Mouse (Mus musculus): ENCODE measurements around the gene Glis3. TPM values are rescaled to one million over a fixed set of nuclear protein-coding genes. Genes with fewer than 3 reads are reported as not detected.

The Glis3 gene
- total RNA-seq, 2 experiments from 2014 or later: 4.6 to 5.0 TPM

DNA sequence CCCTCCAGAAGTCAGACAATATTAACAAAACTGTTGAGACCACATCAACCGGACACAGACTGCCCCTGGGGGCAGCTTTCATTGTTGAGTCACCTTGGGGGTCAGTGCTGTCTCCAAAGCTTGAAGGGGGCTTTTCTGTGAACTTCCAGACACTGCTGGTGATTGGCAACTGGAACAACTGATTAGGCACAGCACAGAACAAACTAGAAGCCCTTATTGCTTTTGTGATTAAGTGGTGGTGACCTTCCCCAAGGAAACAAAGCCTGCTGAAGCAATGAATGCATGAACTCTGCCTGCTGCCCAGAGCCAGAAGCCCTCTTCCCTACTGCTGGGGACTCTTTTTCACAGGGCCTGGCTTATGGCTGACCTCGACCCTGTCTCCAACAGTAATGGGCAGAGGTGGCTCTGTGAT is 377.0 kb downstream of the Glis3 start:
- intact Hi-C loops (cut with DNase I): no loop called here
- DNase-seq (ENCODE audit: low spot score in 2 of 2): no peak

DNA sequence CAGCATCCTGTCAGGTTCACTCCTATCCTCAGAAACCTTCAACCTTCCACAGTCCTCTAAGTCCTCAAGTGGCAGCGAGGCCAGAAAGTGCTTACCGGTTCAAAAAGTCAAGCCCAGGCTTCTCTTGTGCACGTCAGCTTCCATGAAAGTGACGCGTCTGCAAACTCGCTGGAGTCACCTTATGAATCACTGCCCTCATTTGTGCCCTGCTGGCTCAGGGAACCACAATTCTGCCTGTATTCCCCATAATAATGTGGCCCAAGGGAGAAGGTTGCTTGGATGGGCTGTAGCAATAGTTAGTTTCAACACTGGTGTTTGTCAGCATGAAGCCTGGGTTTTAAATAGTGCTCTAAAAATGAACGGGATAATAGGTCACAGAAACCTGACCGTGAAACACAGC is 379.7 kb downstream of the Glis3 start:
- DNase-seq (ENCODE audit: low spot score in 2 of 2): no peak
- intact Hi-C loops (cut with DNase I): no loop called here

DNA sequence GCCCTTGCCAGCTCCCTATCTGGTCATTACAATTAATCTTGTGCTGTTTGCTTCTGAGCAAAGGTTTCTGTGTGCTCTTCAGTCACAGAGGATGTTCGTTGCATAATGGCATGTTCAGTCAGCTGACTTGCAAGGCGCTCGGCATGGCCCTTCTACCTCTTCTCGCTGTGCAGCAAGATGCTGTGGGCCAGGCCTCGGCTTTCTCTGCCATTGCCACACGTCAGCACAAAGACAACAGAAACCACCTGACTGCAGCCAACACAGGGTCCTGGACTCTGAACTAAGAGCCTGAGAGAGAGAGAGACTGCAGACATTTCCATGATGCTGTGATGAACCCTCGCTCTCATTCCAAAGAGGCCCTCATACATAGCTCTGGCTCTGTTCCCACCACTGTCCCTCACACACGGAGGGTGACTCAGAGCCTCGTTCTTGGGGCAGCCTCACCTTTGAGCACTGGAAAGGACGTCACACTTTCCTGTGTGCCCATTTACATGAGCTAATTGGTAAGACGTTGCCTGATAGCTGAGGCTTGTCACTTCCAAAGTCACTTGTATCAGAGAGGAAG is 380.6 kb downstream of the Glis3 start:
- intact Hi-C loops (cut with DNase I): no loop called here
- no peak for DNase-seq (ENCODE audit: low spot score in 2 of 2)

DNA sequence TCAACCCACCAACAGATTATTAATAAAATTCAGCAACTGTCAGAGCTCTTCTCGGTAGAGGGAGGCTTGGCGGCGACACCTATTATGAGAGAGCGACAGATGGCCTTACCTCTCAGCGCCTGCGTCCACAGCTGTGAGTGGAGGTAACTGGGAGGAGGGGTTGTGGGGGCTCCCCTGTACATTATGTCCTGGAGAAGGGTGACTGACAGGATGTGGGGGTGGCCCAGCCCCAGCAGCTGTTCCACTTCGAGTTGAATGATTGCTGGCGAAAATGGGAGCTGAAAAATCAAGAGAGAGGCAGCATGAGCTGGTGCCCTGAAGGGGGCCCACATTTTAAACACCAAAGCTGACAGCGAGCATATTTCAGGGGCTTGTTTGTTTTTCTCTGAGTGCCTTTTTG is 381.2 kb downstream of the Glis3 start:
- intact Hi-C loops (cut with DNase I): no loop called here
- DNase-seq (ENCODE audit: low spot score in 2 of 2): peak in 1 of 2 experiments; percentile 23

DNA sequence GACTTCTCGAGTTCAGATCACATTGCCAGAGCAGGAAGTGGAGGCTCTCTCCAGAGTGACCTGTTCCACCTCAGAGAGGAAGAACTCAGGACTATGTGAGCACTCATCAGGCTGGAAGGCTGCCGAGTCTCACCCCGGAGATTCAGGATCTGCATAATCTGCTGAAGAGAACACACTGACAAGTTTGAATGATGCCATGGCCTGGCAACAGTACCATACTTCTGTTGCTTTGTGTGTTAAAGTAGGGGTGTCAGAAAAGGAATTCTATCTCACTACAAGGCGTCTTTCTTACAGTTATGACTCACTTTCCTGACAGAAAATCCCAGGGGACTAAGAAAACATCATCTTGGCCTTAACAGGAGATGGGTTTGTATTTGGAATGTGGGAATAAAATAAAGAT is 388.3 kb downstream of the Glis3 start:
- intact Hi-C loops (cut with DNase I): no loop called here
- no peak for DNase-seq (ENCODE audit: low spot score in 2 of 2)

DNA sequence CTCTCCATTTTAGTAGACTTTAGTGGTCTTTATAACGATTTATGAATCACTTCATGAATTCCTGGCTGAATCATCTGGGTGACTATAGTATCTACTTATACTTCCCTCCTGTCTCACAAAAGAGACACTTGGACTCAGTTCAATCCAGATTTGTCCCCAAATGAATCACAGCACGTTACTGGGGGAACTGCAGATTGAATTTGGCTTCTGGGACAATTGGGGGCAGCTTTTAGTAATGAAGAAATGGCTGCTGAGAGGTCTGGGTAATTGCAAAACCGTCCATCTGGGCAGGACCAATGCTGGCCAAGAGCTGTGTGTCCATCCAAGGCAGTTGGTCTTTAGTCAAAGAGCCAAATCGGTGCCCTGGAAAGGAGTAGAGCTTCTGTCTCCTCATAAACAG is 390.4 kb downstream of the Glis3 start:
- DNase-seq (ENCODE audit: low spot score in 2 of 2): peak; percentile 22 to 33
- intact Hi-C loops (cut with DNase I): no loop called here

DNA sequence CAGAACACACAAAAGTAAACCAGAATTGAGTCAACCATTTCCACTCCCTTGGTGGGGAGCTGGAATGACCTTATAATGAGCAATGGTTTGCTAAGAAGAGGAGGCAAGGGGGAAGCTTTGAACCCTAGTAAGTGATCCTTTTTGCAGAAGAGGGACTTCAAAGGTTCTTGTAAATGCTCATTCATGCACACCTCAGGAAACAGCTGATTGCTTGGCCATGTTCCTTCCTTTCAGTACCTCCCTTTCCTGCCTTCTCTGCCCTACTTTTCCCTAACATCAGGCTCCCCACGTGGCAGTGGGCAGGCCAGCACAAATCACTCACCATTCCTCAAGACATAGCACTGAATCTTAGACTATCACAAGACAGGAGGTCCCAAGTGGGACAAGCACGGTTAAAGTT is 392.4 kb downstream of the Glis3 start:
- intact Hi-C loops (cut with DNase I): no loop called here
- DNase-seq (ENCODE audit: low spot score in 2 of 2): no peak

DNA sequence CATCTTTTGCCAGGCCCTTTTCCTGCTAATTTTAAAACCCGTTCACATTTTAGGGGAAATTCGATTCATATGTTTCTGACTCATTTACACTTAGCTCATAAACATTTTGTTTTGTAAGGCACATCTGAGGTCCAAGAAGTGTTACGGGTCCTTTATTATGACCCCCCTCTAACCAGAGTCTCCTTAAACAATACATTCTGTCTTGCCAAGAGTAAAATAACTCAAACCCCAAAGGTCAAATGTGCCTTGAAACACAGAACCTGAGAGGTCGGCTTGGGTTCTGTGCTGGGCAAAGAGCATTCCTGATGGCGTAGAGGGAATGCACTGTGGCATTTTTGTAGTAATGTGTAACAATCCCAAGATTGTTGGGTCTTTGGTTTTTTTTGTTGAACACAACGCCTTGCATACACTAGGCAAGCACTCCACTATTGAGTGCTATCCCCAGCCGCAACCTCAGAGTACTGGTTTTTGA is 395.7 kb downstream of the Glis3 start:
- no peak for DNase-seq (ENCODE audit: low spot score in 2 of 2)
- intact Hi-C loops (cut with DNase I): no loop called here

DNA sequence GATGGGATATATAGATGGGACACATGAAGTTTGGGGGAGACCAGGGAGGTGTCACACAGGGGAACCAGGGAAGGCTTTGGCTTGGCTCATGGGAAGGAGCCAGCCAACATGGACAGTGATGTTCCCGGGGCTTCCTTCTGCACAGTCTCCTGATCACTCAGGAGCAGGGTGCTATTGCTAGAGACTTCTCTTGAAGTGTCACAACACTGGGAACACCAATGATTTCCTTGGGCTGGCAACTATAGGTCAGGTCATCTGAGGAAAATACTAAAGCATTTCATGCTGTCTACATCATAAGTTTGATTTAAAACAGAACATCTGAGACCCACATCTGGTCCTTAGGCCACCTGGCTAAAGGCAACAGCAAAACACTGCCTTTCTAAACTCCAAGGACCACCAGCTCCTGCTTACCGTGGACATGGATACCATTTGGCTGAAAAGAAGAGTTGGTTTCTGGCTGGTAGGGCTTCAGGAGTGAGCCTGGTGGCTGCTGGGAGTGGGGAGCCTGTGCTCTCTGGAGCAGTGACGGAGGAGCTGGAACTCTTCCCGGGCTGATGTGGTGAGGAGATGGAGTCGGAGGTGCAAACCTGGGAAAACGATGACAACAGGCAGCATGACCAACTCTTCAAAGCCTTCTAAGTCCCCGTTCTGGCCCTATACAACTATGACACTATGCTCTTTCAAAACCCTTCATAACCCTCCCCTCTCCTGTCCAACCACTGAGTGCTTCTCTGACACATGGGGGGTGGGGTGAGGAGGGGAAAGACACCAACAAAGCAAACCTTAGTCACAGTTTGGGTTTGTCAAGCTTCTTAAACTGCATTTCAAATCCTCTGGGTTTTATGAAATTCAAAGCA is 396.4 kb downstream of the Glis3 start:
- DNase-seq (ENCODE audit: low spot score in 2 of 2): no peak
- intact Hi-C loops (cut with DNase I): no loop called here

DNA sequence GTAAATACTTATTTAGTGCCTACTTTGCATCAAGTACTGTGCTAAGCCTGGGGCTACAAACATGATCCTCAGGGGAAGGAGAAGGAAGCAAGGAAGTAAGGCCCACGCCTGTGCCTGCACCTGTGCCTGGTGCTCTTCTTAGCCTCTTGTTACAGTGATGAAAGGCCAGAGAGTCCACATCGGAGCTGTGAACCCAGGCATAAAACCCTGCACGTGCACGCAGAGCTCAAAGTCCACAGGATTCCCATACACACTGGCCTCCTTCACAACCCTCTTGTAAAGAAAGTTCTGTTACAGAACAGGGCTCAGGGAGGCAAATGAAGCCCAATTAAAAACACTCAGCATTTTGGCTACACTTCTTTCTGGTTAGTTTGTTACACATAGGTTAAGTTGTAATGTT is 398.5 kb downstream of the Glis3 start:
- intact Hi-C loops (cut with DNase I): no loop called here
- DNase-seq (ENCODE audit: low spot score in 2 of 2): no peak

DNA sequence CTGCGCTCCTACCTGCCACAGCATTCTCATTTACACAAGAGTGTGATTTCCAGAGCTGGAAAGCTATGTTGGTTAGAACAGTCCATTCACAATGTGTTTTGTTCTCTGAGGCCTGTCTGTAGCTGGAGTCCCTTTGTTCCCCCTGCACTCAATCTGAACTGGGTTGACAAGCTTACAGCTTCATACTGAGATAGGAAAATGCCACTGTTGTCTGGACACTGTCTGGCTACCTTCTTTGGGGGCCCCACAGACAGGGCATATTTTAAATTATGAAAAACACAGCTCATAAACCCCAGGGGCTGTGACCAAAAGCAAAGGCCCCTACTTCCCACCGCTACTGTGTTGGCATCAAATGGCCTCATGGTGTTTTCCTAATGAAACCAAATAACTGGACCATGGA is 402.8 kb downstream of the Glis3 start:
- DNase-seq (ENCODE audit: low spot score in 2 of 2): no peak
- intact Hi-C loops (cut with DNase I): no loop called here

DNA sequence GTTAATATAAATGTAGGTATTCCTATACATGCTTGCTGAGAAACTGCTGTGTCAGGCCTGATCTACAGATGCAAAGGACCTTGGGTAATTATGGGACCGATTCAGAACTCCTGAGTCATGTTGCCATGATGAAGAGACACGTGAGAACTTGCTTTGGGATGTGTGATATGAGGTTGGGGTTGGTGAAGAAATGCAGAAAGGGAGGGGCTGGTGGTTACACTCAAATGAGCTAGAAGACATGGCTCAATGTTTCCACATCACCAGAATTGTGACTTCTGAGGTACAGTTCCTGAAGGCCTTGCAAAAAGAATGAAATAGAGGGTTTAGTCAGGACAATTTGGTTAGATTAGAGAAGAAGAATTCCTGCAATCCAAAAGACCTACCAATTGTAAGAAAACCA is 405.4 kb downstream of the Glis3 start:
- DNase-seq (ENCODE audit: low spot score in 2 of 2): no peak
- intact Hi-C loops (cut with DNase I): no loop called here

DNA sequence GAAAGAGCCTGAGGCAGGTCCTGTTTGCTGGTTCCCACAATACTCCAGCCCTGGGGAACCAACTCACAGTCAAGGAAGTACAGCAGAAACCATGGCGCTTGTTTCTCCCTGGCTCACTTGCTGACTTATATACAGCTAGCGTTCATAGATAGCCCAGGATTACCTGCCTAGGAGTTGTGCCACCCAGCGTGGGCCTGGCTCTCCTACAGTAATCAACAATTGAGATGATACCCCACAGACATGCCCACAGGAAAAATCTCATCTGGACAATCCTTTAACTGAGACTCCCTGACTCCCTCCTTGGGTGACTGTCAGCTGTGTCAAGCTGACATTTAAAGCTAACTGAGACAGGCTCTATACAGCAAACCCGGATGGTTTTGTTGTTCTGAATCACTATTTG is 405.9 kb downstream of the Glis3 start:
- no peak for DNase-seq (ENCODE audit: low spot score in 2 of 2)
- intact Hi-C loops (cut with DNase I): no loop called here

DNA sequence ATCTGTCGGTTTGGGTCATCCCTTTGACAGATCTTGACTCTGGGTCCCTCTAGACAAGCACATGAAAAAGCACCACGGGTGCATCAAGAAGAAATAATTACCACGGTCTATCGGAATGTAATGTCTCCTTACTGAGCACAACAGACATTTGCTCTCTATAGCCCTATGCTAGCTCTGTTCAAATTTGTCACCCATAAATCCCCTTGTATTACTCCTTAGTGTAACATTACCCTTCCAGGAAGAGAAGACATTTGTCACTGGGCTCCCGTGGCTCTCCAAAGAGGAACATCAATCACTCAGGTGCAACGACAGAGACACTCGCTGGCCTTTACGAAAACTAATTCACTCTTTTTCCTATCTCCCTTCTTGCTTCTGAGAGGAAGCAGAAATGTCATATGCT is 413.0 kb downstream of the Glis3 start:
- no peak for DNase-seq (ENCODE audit: low spot score in 2 of 2)
- intact Hi-C loops (cut with DNase I): no loop called here

DNA sequence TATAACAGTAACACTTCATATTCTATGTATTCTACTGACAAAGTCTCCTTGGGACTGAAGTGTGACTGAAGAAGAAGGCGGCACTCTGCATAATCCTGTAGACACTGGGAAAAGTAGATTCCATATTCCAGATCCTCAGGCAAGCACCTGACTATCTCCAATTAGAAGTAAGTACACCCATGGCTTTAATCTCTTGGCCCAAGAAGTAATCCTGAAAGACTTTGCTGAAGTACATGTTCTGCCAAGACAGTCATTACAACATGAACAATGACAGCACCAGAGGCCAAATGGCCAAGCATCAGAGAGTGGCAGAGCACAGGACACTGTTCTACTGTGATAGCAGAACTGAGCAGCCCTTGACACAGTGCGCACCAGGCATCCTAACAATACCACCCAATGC is 414.1 kb downstream of the Glis3 start:
- intact Hi-C loops (cut with DNase I): no loop called here

DNA sequence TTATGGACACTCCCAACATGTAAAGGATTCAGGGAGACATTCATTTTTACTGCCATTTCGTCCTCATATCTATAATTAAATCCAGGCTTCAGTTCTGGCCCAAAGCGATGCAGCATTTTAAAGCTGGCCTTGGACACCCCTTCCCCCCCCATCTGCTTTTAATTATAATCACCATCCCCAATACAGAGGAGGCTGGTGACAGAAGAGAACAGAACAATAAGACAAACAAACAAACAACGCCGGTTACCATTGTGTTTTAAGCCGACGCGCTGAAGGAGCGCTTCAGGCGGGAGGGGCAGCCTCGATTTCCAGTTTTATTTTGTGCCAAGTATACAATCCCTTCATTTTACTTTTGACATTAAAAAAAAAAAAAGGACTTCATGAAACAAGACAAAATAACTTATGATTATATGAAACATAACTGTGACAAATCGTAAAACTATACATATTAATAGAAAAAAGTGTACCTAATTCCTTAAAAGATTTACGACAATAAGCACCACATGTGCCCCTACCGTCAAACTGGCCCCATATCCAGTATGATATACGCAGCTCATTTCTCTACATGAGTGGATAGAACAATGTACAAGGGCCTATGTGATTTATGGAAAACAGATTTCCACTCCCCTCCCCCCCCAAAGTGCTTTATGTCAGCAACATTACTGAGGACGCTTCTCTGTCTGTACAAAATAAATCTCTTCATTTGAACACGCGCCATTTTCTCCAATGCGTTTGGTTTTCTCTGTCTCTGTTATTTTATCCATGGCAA is 420.8 kb downstream of the Glis3 start:
- DNase-seq (ENCODE audit: low spot score in 2 of 2): no peak
- intact Hi-C loops (cut with DNase I): no loop called here

More for the DNA sequence above, 414.1 kb downstream of the Glis3 start:
- no peak for DNase-seq (ENCODE audit: low spot score in 2 of 2)

DNA sequence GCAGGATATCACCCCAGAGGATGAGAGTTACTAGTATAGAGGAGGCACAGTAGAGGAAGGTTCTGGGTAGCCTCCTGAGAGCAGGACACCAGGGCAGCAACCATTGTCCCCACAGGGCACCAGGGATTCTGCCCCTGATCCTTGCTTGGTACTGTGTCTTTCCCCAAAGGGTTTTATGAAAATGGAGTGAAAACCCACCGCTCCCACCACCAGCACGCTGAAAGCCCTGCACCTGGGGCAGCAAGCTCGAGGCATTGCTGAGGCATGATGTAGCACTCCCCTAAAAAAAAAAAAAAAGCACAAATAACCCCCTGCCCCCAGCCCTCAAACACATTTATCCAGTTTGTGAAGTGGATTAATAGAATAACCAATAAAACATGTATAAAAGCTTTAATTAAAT is 421.4 kb downstream of the Glis3 start:
- intact Hi-C loops (cut with DNase I): no loop called here
- DNase-seq (ENCODE audit: low spot score in 2 of 2): no peak

DNA sequence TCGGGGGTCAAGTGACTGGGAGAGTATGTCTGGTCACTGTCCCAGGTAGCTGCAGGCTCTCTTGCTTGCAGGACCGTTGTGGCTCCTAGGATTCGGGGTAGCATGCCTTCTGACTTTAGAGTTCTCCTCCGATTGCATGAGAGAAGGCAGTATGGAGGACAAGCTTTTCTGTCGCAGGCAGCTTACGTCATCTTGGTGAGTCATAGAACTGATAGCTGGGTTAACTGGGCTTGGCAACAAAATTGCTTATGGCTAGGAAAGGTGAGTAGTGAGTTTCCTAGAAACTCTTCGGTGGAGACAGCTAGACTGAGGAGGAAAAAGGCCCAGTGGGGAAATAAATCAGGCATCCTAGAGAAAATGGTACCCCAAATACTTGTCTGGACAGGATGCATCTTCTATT is 432.5 kb downstream of the Glis3 start:
- no peak for DNase-seq (ENCODE audit: low spot score in 2 of 2)
- intact Hi-C loops (cut with DNase I): no loop called here

DNA sequence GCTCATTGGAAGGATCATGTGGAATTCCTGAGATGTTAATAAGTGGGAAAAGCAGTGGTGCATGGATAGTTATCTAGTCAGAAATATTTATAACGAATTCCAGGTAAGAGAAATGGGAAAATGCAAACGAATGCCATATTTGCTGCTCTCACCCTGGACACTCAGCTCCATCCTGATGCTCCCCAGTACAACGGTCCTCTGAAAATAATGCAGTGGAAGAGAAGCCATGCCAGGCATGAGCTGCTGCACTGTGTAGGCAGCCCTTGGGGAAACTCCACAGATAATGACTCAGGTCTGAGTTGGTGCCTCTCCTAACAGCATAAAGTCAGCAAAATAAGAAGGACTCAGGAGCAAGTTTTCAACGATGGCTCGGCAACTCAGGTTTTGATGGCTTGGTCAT is 433.7 kb downstream of the Glis3 start:
- intact Hi-C loops (cut with DNase I): no loop called here
- DNase-seq (ENCODE audit: low spot score in 2 of 2): no peak

DNA sequence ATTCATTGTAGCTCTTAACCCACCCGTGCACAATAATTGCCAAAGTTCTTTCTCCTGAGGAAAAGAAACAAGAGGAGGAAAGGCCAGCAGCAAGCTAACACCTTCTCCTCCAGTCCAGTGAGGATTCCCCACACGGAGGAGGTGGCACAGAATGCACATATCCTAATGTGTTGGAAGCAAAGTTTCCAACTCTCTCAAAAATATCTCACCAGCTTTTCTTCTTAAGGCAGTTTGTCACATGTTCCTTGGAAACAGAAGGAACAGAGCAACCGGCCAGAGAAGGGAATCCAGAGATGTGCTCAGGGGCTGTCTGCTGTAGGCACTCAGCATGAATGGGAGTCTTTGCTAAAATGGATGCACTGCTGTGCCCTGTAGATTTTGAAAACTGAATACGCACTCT is 441.8 kb downstream of the Glis3 start:
- peak in 1 of 2 experiments; percentile 10 for DNase-seq (ENCODE audit: low spot score in 2 of 2)
- intact Hi-C loops (cut with DNase I): no loop called here

DNA sequence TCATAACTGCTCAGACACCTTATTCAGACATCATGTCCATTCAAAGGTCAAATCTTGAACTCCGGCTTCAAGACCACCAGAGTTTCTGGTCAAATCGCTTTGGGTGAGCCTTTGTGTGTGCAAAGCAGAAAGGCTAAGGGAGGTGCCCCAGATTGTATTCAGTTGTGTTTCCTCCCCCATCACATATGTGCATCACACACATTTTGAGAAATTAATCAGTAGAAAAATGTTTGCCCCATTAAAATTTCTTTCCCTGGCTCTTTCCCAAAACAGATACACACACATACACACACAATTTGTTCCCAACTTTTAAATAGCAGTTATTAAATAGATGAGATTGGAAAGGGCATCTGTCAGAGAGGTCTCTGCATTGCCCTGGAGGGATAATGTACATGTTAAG is 442.3 kb downstream of the Glis3 start:
- no peak for DNase-seq (ENCODE audit: low spot score in 2 of 2)
- intact Hi-C loops (cut with DNase I): no loop called here

Measured in left cerebral cortex, postnatal 14 days (tissue).